Mouse (Mus musculus): ENCODE measurements at regions not wholly inside any gene's neighbourhood (a gene's known extent, or its start where the extent isn't known, plus 50 kb on each side); places are given as distances from the start of the nearest gene placed in this dataset.

DNA sequence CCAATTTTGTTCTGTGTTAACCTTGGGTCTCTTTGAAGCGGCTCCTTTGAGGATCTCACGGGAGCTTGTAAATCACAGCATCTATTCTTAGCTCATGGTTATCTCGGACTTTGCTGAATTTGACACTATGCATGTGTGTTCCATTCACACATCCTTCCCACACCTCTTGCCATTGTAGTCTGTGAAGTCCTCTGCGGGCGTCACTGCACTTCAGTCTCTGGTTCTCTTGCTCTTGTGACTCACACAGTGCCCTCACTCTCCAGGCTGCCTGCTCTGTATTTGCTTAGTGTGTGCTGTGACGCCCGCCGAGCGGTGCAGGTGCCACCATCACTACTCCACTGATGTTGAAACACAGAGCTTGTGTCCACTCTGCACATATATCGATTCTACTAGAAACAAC lies 1271.2 kb downstream of the Synb start:
- no peak for DNase-seq

DNA sequence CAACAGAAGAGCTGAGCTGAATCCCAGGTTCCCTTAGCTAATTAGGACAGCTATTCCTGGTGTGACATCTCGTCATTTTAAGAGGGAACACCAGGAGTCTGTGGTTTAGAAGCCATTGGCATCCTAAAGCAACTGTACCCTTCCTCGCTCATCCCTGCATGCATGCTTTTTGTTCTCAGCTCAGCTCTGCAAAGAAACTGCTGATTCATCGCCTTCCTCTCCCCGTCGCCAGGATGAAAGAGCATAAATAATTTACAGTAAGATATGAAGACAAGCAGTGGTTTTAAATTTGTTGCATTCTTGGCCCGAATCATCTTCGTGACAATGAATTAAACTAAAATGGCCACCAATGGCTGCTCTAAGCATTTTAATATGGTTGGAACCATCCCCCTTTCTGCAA lies 1272.9 kb downstream of the Synb start:
- DNase-seq, result no peak

DNA sequence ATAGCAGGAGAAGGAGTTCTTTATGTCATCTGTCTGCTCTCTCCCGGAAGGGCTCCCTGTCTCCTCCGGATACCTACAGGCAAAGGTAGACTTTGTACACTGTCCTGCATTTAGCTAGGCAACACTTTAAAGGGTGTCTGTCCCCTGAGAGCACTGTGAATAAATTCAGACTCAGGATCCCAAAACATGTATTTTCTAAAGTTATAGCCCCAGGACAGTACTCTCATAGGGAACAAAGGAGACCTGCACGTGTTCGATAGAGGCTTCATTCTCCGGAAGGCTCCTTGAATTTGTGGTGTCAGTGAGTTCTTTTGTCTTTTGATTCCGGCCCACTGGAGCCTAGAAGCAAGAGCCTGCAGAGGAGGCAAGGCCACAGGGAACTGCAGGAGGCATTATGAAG lies 1273.3 kb downstream of the Synb start:
- DNase-seq, result no peak

DNA sequence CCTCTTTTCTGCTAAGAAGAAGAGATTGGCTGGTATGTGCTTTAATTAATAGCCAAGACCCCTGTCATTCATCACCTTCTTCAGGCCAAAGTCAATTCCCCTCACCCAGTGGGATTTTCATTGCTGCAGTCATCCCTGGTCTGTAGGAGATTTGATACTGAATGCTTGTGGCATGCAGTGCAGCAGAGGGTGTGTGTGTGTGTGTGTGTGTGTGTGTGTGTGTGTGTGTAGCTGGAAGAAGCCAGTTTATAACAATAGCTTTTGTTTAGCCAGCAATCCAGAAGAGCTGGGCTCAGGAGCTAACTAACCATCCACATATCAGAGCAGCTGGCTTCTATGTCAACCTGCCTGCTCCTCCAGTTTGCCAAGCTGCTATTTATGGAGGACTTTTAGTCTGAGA lies 1275.4 kb downstream of the Synb start:
- DNase-seq, result no peak

DNA sequence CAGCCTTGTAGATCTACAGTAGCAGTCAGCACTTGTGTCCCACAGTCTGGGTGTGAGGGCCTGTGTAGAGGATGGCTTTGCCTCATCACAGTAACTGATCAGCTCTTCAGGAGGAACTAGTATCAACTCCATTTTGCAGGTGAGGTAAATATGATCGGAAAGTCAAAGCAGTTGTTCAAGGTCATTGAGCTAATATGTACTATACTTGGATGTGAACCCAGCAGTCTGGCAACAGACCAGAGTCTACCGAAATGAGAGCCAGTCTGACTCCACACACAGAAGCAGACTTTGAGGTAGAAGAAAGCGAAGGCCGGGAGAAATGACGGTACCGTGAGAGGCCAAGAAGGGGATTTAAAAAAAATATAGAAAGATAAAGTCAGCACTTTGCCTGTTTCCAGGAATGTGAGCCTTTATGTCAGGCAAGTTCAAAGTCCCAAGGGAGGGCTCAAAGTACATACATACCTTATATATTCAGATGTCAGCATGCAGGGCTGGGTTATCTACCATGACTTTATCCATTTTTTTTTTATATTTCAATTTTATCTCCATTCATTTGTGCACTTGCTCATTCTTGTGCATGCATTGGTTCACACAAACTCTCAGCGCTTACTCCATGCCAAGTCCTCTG lies 1297.2 kb downstream of the Synb start:
- no peak for DNase-seq

DNA sequence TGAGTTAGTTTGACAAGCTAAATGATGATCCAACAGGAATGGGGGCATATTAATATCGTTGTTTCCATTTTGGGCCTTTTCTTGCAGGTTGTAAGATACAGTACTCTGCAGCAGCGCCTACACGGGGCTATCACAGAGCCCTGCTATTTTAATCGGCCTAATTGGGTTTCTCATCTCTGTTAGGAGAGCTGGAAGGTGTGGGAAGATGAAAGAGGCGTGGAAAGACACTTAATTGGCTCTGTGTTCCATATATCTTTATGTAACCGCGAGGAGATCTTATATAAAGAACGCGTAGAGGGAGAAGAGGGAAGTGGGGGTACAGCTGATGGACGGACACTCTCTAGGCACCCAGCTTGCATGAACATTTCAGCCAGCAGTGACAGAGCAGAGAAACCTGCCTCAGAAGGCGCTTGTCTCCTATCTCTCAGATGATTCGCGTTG lies 1300.5 kb downstream of the Synb start:
- DNase-seq, result peak; percentile 43

DNA sequence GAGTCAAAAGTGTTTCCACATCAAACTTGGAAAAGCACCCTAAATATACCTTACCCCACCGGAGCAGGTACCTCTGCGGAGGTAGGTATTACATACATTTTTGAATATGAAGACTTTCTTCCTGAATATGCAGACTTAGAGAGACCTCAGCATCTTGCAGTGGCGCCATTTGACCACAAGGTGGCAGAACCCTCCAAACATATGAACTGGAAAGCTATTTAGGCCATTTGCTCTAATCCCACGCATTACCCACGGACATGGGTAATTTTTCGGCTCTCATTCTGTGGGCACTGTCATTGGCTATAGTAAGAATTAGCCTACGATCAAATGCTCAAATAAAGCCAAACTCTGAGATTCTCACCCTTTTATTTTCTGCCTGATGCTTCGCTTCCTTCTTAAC lies 1301.0 kb downstream of the Synb start:
- DNase-seq, result peak; percentile 75

DNA sequence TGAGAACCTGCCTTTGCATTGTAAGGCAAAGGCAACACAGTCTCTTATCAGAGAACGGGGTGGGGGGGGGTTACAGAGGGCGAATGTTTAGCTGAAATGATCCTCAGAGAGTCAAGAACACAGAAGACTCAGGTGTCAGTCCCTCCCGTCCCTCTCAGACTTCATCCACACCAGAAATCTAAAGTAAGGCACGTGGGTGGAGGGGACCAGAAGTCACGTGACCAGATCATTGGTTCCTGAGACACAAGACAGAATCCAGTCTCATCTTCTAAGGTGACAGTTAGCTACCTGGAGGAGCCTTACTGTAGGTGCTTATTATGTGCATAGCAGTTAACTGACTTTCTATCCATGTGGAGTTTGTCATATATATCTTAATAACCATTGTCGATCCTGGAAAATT lies 1302.0 kb downstream of the Synb start:
- no peak for DNase-seq

DNA sequence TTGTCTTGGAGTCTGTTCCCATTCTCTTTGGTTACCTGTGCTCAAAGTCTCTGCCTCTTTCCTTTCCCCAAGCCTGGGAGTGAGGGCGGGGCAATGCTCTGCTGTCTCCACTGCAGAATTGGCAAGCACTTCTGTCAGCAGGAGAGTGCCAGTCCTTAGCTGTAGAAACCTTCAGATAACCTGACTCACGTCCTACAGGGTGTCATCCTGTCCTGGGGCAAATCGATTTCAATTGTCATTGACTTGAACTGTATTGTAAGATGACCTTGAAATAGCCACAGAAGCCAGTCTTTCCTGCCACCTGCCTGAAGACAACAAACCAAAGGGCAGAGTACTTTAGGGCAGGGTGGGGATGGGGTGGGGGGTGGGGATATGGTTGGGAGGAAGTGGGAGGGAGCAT lies 1303.8 kb downstream of the Synb start:
- no peak for DNase-seq

Measured in right cerebral cortex, postnatal 25 days (tissue).